In the genomic region with DNA sequence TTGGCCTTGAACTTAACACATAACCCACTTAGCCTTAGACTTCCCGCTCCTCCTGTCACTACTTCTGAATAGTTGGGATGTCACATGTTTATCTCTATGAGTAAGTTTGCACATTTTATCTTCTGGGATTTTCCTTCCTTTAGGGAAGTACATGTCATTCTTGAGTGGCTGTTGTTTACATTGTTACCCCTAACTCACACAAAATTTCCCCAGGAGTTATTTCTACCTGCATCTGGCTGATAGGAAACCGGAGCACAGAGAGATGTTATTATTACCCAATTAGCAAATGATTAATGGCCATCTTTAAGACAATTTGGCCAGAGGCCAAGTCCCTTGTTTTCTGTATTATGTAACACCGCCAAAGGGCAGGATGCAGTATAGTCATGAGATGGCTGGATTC, we compare ENCODE assay signal across 27 mouse cellular contexts.
A peak's percentile ranks its signal among the peaks of the same experiment; 100 is the strongest.
DNase-seq lines count a peak whose midpoint lies in the region; ATAC-seq lines count a peak whose summit lies in the region.
"Had no signal": no experiment of that assay in that cellular context is flagged by ENCODE, and none has a peak within 500 bp of the region (broad histone marks: within the 10 kb centered on the region; RNA-seq: fewer than 3 reads in every experiment).

No protein-coding gene starts in this region.

- H3K27me3 ChIP-seq in heart, embryonic 16.5 days (ENCODE audit: control insufficient read depth, insufficient read depth, low read length): no peaks in the 10 kb centered on the region
- no peaks in the 10 kb centered on the region for H3K27me3 ChIP-seq in liver, embryonic 16.5 days (ENCODE audit: control insufficient read depth, insufficient read depth, low read depth, low read length)
- no peaks in the 10 kb centered on the region for H3K27me3 ChIP-seq in liver, embryonic 12.5 days (replicated peaks)
- H3K27me3 ChIP-seq: embryonic facial prominence, embryonic 12.5 days; hindbrain, embryonic 12.5 days; limb, embryonic 15.5 days; liver, embryonic 15.5 days; midbrain, embryonic 15.5 days had no signal

- H3K4me1 ChIP-seq in heart, embryonic 16.5 days (ENCODE audit: control insufficient read depth, insufficient read depth, low read length): no peaks in the 10 kb centered on the region
- H3K4me1 ChIP-seq in liver, embryonic 16.5 days (ENCODE audit: control insufficient read depth, low read depth, low read length): no peaks in the 10 kb centered on the region
- no peaks in the 10 kb centered on the region for H3K4me1 ChIP-seq in liver, embryonic 12.5 days
- H3K4me1 ChIP-seq: limb, embryonic 15.5 days; liver, embryonic 15.5 days; midbrain, embryonic 15.5 days had no signal

- H3K4me3 ChIP-seq in heart, embryonic 16.5 days (ENCODE audit: low read length): no peak overlapping the region
- H3K4me3 ChIP-seq in liver, embryonic 16.5 days (ENCODE audit: low read depth, low read length): no peak overlapping the region
- no peak overlapping the region for H3K4me3 ChIP-seq in liver, embryonic 12.5 days
- H3K4me3 ChIP-seq: embryonic facial prominence, embryonic 12.5 days; hindbrain, embryonic 12.5 days; limb, embryonic 10.5 days; limb, embryonic 15.5 days; liver, embryonic 15.5 days; midbrain, embryonic 15.5 days had no signal

- no peak overlapping the region for H3K4me2 ChIP-seq in heart, embryonic 16.5 days (ENCODE audit: low read depth, low read length)
- H3K4me2 ChIP-seq in liver, embryonic 16.5 days (ENCODE audit: low read depth, low read length): no peak overlapping the region
- H3K4me2 ChIP-seq in liver, embryonic 12.5 days: no peak overlapping the region
- H3K4me2 ChIP-seq: embryonic facial prominence, embryonic 12.5 days; hindbrain, embryonic 12.5 days; limb, embryonic 15.5 days; liver, embryonic 15.5 days; midbrain, embryonic 15.5 days had no signal

- WGBS in heart, embryonic 16.5 days: 50% methylated on average over 3 of the region's 3 CpGs
- WGBS in liver, embryonic 16.5 days (ENCODE audit: insufficient replicate concordance): 52% methylated on average over 3 of the region's 3 CpGs
- WGBS in liver, embryonic 12.5 days (ENCODE audit: insufficient replicate concordance): 49% methylated on average over 3 of the region's 3 CpGs

- intact Hi-C loops in heart, postnatal 14 days (cut with DNase I): no loop called here

- no peak overlapping the region for H3K9ac ChIP-seq in heart, embryonic 16.5 days (ENCODE audit: low read length)
- H3K9ac ChIP-seq in liver, embryonic 16.5 days (ENCODE audit: low read depth, low read length): no peak overlapping the region
- no peak overlapping the region for H3K9ac ChIP-seq in liver, embryonic 12.5 days
- H3K9ac ChIP-seq: embryonic facial prominence, embryonic 12.5 days; hindbrain, embryonic 12.5 days; limb, embryonic 15.5 days; liver, embryonic 15.5 days; midbrain, embryonic 15.5 days had no signal

- H3K9me3 ChIP-seq in heart, embryonic 16.5 days (replicated peaks; ENCODE audit: control insufficient read depth, low read length): no peaks in the 10 kb centered on the region
- no peaks in the 10 kb centered on the region for H3K9me3 ChIP-seq in liver, embryonic 16.5 days (replicated peaks; ENCODE audit: control insufficient read depth, low read length)
- H3K9me3 ChIP-seq in liver, embryonic 12.5 days (replicated peaks): no peaks in the 10 kb centered on the region
- H3K9me3 ChIP-seq: embryonic facial prominence, embryonic 12.5 days; hindbrain, embryonic 12.5 days; limb, embryonic 10.5 days; limb, embryonic 15.5 days; liver, embryonic 15.5 days; midbrain, embryonic 15.5 days had no signal

- no peaks in the 10 kb centered on the region for H3K36me3 ChIP-seq in heart, embryonic 16.5 days (ENCODE audit: control insufficient read depth, insufficient read depth)
- H3K36me3 ChIP-seq in liver, embryonic 16.5 days (ENCODE audit: control insufficient read depth, insufficient read depth): no peaks in the 10 kb centered on the region
- H3K36me3 ChIP-seq in liver, embryonic 12.5 days: no peaks in the 10 kb centered on the region
- H3K36me3 ChIP-seq: embryonic facial prominence, embryonic 12.5 days; hindbrain, embryonic 12.5 days; limb, embryonic 10.5 days; limb, embryonic 15.5 days; liver, embryonic 15.5 days; midbrain, embryonic 15.5 days had no signal

- ATAC-seq in heart, embryonic 16.5 days (replicated peaks; ENCODE audit: extremely low read depth, insufficient read depth, low FRiP score): no peak
- ATAC-seq in liver, embryonic 16.5 days (ENCODE audit: low read depth): peak; percentile 47
- no peak for ATAC-seq in liver, embryonic 12.5 days
- ATAC-seq: forebrain, embryonic 14.5 days; midbrain, embryonic 15.5 days had no signal

- H3K27ac ChIP-seq in heart, embryonic 16.5 days (ENCODE audit: low read length): 0 out of 2 replicates have a peak overlapping the region, but pooled peaks have one; percentile 35
- H3K27ac ChIP-seq in liver, embryonic 16.5 days (ENCODE audit: low read length): no peak overlapping the region
- H3K27ac ChIP-seq in liver, embryonic 12.5 days: no peak overlapping the region
- H3K27ac ChIP-seq: embryonic facial prominence, embryonic 12.5 days; hindbrain, embryonic 12.5 days; limb, embryonic 10.5 days; limb, embryonic 15.5 days; liver, embryonic 15.5 days; midbrain, embryonic 15.5 days; stomach, postnatal 0 days had no signal

- no peak for DNase-seq in heart, postnatal 14 days
- DNase-seq in lung, postnatal 10 days: peak; percentile 21
- DNase-seq in lung, postnatal 14 days: no peak
- DNase-seq: adrenal gland, postnatal 25 days; B cell, adult 2 months; cerebellum, adult 11-12 months; cerebellum, adult 9-11 months; embryo, embryonic 11 days; gastrocnemius, postnatal 25 days; heart, postnatal 36 days; kidney, adult 2 months; kidney, postnatal 10 days; layer of hippocampus, adult 9-11 months; right cerebral cortex, postnatal 4 days; thymus, adult 18-20 months; thymus, postnatal 25 days had no signal
